Mouse (Mus musculus): Measurements from ENCODE around the gene Rplp0. TPM values are rescaled to one million over a fixed set of nuclear protein-coding genes. Genes with fewer than 3 reads are reported as not detected.

Gene Rplp0
- total RNA-seq, 2 experiments from 2014 or later, result 657 to 680 TPM

- no peak for DNase-seq
- intact Hi-C loops (cut with DNase I), result no loop called here
Observed at GRCm38 (mm10) chr5:115526456-115527202, 32.6 kb upstream of the Rplp0 start.

DNA sequence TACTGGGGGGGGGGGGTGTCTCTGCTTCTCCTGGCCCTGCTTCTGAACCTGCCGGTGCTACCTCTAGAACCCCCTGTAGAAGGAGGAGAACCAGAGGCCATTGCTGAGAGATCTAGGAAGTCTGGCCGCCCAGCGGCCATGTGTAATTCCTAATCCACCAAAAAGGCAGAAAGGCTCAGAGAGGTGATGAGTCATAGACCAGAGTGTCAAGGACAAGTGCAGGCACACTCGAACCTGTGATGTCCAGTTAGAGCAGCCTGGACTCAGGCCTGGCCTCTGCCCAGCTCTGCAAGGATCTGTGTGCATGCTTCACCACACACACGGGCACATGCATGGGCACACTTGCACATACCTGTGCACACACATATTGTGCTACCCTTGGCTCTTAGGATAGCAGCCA, 31.1 kb upstream of the Rplp0 start:
- intact Hi-C loops (cut with DNase I), result no loop called here

DNA sequence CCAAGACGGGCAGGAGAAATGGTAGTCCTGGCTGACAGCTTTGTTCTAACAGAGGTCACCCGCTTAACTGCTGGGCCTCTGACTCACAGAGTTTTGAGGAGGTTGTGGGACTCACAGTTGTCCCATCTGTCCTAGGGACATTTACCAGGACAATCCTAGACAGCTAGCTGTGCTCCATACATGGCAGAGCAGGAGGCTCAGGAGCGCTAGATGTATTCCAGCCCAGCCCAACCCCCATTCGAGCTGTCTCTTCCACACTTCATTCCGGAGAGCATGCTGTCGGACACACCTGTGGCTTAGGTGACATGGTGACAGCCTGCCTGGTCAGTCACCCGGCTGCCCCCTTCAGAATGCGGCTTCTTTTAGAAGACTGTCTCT, 29.9 kb upstream of the Rplp0 start:
- no peak for DNase-seq
- intact Hi-C loops (cut with DNase I), result no loop called here

More for the DNA sequence above, 31.1 kb upstream of the Rplp0 start:
- no peak for DNase-seq

DNA sequence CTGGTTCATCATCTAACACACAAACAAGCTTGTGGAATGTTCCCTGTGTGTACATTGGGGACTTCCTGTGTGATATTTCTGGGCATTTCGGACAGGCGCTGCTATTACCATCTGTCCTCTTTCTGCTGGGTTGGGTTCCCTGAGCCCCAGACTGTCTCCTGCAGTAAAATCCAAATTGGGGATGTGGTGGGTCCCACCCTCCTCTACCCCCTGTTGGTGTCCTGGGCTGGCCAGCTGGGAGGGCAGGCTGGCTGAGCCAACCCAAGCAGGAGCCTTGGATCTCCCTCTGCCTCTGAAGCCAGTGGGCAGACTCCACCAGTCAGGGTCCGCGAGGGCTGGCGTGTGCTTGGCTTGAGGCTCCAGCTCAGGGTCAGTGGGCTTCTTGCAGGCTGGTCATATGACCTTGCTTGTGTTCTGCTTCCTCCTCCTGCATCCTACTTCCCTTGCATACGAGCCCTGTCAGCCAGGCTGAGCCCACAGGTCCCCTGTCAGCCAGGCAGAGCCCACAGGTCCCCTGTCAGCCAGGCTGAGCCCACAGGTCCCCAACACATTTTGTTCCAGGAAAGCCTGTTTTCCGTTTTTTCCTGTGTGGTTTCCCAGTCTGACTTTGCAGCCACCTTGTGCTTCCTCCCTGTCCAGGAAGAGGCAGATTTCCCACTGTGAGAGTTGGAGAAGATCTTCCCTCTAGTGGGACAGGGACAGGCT, 29.4 kb upstream of the Rplp0 start:
- intact Hi-C loops (cut with DNase I), result no loop called here
- DNase-seq, result no peak

GRCm38 (mm10) chr5:115530447-115530809, 28.8 kb upstream of the Rplp0 start:
- peak; percentile 72 for DNase-seq
- intact Hi-C loops (cut with DNase I), result no loop called here

DNA sequence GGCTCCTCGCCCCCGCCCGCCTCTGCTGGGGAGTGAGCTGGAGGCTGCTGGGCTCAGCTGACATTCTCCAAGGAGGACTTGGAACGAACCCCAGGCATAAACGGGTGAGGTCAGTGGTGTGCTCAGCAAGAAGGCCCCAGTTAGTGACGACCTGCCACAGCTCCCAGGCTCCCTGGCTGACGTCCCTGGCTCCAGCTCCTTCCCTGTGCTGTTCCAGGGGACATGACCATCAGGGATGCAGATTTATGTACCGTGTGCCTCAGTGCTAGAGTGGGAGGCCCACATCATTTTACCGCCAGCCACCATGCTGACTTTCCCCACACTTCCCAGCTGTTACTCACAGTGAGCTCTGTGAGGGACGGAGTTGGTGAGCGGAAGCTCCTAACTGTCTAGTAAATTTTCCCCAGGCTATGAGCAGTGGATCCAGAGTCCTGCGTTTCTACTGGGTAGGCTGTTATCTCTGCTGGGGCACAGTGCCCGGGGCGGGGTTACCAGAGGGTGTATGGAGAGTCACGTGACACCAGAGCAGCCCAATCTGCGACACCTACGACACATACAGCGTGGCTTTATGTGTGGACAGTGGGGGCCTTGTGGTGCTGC, 27.5 kb upstream of the Rplp0 start:
- DNase-seq, result peak; percentile 84
- intact Hi-C loops (cut with DNase I), result no loop called here

- intact Hi-C loops (cut with DNase I), result no loop called here
- DNase-seq, result no peak
Observed at GRCm38 (mm10) chr5:115534290-115534731, 25.0 kb upstream of the Rplp0 start.

DNA sequence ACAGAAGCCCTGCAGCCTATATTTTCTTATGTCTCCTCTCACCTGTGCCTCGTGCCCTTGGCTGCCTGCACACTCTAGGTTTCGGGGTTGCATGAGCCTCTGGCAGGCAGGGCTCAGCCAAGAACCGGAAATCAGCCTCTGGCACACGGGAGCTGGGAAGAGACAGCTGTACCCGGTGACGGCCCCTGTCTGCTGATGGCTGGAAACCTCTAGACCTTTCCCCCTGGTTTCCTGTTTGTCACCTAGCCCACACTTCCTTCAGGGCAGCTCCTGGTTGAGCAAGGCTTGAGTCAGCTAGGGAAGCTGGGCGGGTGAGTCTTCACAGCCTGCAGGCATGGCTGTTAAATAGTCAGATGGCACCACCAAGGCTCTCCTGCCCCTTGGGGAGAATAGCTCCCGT, 24.4 kb upstream of the Rplp0 start:
- DNase-seq, result no peak
- intact Hi-C loops (cut with DNase I), result no loop called here

- no peak for DNase-seq
- intact Hi-C loops (cut with DNase I), result no loop called here
Observed at GRCm38 (mm10) chr5:115535635-115536034, 23.6 kb upstream of the Rplp0 start.

DNA sequence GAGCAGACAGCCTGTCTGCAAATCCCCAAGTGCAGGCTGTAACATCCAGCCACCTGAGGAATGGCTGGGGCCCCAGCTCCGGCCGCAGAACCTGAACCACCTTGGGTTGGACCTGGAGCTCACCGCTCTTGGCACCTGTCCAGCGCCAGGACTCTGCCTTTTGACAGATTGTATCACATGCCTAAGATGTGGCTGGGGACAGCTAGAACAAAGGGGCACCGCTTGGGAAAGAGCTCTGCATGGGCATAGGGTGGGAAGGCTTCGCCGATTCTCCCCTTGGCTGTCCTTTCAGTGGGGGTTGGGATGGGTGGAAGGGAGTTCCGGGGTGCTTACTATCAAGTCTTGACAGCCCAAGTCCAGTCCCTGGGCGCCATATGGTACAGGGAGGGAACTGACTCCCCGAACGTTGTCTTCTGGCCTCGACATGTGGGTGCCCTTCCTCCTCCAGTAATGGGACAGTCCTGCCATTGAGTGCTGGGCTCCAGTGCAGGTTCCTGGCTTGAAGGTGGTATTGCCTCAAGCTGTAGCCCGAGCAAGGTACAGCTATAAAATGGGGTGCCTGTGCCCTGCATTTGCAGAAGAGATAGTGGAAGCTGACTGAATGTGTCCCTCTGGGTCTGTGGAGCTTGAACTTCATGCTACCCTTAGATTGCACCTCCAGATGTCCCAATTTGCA, 21.1 kb upstream of the Rplp0 start:
- intact Hi-C loops (cut with DNase I), result loop anchor here (2.0 kb wide), 1 partner anchor 31 kb away; the partner anchor contains the start of gene Pxn

DNA sequence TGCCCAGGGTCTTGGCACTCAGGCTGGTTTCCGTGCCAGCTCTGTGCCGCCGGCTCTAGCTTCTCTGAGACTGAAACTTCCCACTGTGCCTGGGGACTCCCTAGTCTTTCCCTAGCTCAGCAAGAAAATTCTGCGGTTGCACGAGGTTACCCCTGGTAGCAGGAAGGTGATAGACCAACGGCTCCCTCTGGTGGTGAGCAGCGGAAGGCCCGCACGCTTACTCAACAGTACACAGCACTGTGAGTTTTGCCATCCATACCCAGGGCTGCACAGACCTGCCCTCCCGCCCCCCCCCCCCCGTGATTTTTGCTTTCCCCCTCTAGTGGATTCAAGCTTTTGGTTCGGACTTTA, 20.6 kb upstream of the Rplp0 start:
- intact Hi-C loops (cut with DNase I), result loop anchor here (2.0 kb wide), 1 partner anchor 32 kb away; the partner anchor contains the start of gene Pxn

More for the DNA sequence above, 21.1 kb upstream of the Rplp0 start:
- no peak for DNase-seq

DNA sequence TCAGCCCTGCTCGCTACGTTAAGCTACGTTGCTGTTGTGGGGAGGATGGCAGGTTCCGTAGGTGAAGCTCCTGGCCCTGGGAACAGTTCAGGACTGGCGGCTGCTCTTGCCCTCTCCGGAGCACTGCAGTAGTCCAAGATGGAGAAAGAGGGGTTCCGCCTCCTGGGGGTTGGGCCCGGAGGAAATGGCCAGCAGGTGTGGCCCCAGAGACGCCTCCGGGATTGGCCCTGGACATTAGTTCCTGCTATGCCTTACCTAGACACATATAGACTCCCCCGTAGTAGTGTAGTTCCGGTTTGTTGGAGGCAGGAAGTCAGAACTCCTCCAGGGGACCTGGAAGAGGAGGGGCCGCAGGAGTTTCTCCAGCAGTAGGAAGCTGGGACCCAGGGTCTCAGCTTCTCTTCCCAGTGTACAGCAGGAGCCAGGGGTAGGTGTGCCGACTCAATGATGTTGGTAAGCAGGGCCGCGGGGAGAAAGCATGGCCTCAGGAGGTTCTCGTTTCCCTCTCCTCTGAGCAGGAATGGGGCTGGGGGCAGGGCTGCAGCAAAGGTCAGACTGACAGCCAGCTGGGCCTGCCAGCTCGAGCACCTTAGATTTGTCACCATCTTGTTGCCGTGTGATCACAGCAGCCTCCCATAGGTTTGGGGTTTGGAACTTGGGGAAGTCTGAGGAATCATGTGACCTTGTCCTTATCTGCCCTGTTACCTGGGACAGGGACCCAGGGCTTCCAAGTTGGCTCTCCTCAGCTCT, 16.5 kb upstream of the Rplp0 start:
- intact Hi-C loops (cut with DNase I), result no loop called here
- no peak for DNase-seq

More for the DNA sequence above, 20.6 kb upstream of the Rplp0 start:
- DNase-seq, result peak; percentile 95

DNA sequence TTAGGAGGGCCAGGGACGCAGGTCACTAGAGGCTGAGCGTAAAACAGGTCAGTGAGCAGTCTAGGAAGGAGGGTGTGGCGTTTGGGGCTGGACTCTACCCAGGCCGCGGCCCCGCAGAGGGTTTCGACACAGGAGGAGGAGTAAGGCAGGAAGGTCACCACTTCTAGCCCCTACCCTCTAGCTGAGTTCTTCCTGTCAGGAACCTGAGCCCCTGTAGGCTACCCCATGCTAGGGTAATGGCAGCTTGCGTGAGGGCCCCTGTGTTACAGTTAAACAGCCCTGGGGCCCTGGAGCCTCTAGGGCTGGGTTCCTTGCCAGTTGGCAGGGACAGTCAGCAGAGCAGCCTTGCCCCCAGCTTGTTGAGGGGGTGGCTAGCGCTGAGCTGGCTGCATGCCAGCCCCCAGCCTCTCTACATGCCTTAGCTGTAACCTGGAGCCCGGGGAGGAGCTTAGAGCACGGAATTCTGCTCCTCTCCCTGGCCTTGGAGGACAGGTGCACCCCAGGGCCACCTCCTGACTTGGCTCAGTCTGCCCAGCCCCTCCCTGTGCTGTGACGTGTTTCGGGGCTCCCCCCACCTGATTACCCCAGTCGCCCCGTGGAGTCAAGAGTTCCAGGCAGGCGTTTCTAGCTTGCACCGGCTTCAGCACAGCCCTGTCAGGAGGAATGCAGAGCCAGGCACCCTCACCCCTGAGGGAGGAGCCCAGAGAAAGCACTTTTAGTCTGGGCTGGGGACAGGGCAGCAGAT, 15.6 kb upstream of the Rplp0 start:
- peak; percentile 83 for DNase-seq

GRCm38 (mm10) chr5:115544655-115545185, 14.5 kb upstream of the Rplp0 start:
- no peak for DNase-seq
- intact Hi-C loops (cut with DNase I), result no loop called here

More for the DNA sequence above, 15.6 kb upstream of the Rplp0 start:
- intact Hi-C loops (cut with DNase I), result no loop called here

DNA sequence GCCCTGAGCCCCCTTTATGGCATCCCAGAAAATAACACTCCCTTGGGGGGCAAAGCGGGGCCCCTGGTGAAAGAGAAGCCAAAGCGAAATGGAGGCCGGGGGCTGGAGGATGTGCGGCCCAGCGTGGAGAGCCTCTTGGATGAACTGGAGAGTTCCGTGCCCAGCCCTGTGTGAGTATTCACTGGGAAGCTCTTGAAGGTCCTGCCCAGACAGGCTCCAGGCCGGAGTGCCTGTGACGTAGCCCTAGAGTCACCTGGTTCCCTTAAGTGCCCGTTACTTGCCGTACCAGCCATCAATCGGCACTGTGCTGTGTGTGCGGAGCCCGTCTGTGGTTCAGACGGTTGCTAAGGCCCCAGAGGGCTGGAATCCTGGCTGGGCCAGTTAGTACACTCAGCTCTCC, 13.6 kb upstream of the Rplp0 start:
- DNase-seq, result no peak
- intact Hi-C loops (cut with DNase I), result no loop called here

DNA sequence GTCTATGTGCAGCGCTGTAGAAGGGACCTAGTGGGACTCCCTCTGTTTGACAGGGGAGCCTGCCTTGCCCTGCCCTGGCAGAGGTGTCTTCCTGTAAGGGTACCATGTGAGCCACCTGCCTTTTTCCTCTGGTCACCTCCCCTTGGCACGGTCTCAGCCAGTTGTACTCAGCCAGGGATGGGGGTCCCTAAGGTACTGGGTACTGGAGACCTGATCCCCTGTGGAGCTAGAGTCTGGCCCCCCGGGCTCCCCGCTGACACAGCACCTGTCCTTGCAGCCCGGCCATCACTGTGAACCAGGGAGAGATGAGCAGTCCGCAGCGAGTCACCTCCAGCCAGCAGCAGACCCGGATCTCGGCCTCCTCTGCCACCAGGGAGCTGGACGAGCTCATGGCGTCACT, 12.7 kb upstream of the Rplp0 start:
- intact Hi-C loops (cut with DNase I), result no loop called here

GRCm38 (mm10) chr5:115547014-115547413, 12.3 kb upstream of the Rplp0 start:
- intact Hi-C loops (cut with DNase I), result no loop called here

More for the DNA sequence above, 12.7 kb upstream of the Rplp0 start:
- DNase-seq, result no peak

DNA sequence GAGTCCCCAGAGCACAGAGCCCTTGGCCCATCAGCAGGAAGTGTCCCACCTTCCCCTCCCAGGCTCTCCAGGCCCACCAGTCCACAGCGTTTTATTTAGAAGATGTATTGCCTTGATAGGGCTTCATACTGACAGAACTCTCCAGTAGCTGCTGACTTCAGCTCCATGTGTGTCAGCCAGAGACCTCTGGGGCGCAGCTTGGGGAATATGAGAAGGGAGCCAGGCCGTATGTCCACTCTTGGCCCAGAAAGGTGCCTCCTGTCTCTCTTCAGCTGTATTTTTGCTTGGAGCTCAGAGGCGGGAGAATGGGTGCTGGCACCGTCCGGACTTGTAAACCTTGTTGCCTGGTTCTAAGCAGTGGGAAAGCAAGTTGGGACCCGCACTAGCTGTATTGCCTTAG, 11.8 kb upstream of the Rplp0 start:
- no peak for DNase-seq
- intact Hi-C loops (cut with DNase I), result no loop called here

More at GRCm38 (mm10) chr5:115547014-115547413, 12.3 kb upstream of the Rplp0 start:
- no peak for DNase-seq

- intact Hi-C loops (cut with DNase I), result no loop called here
- DNase-seq, result no peak
Observed at GRCm38 (mm10) chr5:115548501-115549285, 10.6 kb upstream of the Rplp0 start.
